Mouse (Mus musculus) kidney, adult 10 weeks (tissue): ENCODE results near the gene Teddm2. TPM values are rescaled to one million over a fixed set of nuclear protein-coding genes. Genes with fewer than 3 reads are reported as not detected.

ENCODE experiments used
- polyA plus RNA-seq: library from polyadenylated mRNA; stranded (reverse); fragments of 350-450 nt; fragmentation: Illumina TruSeq; extraction: RNeasy Lipid Tissue Mini Kit (QIAGEN cat#74804); gene quantifications from one replicate; pipeline ENCODE4 v1.2.3, GENCODE M21; 2014; ENCODE audit warnings: low read depth, low replicate concordance

Gene Teddm2
- polyA plus RNA-seq, result 0.12 TPM

DNA sequence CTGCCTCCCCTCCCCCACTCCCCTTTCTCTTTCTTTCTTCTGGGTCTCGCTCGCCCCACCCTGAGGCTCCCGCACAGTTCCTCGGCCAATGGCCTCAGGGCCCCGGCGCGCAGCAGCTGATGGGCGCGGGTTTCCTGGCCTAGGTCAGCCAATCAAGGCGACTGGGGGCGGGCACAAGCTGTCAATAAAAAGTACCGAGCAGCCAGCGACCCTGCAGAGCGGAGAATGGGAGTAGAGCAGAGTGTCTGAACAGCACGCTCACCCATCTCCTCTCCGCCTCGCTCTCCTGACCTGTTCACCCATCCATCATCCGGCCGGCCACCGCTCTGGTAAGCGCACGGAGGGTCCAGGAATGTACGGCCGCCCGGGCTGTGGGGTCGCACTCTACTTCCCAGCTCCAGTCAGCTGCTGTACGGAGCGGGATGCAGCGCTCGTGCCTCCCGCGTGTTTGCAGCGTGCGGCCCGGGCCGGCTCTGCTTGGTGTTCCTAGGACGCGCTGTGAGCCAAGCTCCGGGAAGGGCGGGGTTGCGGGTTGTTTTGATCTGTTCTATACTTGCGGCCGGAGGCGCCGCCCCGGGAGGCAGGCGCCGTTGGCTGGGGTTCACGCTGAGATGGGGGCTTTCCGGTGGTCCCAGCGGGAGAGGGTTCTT, at the start of gene Teddm2, which contains the start of gene Glul:
Gene Teddm2 (minus strand): TSS at position 498 of the 650 bp plus-strand sequence.
Gene Glul (plus strand): TSS at position 214 of the 650 bp plus-strand sequence.

DNA sequence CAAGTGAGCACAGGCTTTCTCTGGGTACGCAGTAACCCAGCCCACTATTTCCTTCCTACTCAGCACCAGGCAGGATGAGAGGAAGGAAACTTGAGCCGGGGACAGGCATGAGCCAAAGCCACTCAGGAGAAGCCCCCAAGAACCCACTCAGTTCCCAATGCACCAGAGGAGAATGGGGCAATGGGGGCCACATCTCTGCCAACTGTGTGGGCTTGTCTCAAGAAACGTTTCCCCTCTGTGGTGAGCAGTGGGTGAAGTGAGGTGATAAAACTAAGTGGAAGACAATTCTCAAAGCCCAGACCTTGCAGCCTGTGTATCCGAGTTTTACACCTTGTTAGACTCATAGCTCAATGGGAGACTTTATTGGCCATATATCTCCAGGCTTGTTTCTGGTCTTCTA, 8.6 kb downstream of the Teddm2 start, which contains the start of gene Teddm1a:
Gene Teddm1a (plus strand): TSS at position 301 of the 400 bp plus-strand sequence.

DNA sequence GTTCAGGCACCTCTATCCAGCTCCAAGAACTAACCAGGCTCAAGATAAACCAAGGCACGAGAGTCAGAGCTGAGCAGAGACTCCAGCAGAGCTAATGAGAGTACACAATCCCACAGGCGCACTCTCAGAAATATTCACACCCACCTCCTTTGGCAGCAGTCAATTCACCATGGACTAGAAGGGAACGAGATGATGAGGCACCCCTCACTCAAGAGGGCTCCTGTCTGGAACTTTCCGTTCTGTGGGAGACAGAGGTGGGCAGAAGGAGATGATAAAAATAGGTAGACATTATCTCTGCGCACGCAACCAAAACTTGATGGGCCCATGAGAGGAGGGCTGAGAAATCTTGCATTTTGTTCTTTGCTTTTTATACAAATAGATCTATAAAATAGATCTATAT, 26.0 kb downstream of the Teddm2 start, which contains the start of gene Teddm1b:
Gene Teddm1b (plus strand): TSS at position 301 of the 400 bp plus-strand sequence.

DNA sequence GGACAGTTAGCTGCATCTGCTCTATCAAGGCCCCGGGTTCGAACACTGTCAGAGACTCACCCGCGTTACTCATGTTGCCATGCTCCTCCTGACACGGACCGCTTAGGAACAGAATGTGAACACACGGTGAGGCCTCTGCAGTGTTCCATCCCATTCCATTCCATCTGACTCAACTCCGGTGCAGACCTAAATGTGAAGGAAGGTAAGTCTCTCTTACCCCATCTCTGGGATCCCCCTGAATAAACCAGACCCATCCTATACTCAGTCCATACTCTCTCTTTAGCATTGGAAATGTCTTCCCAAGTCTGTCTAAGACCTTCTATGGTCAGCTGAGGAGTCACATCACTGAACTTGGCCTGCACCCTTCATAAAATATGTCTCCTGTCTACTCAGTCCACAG, 56.0 kb downstream of the Teddm2 start, which contains the start of gene Rgsl1:
Gene Rgsl1 (minus strand): TSS at position 101 of the 400 bp plus-strand sequence.

Other genes starting within 250 kb of the Teddm2 start
- gene Rgs8, start 247.2 kb downstream of the Teddm2 start, polyA plus RNA-seq, result not detected
- not detected for gene Rgs16, start 159.9 kb downstream of the Teddm2 start, polyA plus RNA-seq
- gene Rnasel, start 150.8 kb downstream of the Teddm2 start, polyA plus RNA-seq, result 11.0 TPM
- gene Rgsl1, start 56.1 kb downstream of the Teddm2 start, polyA plus RNA-seq, result not detected
- not detected for gene Teddm1b, start 25.9 kb downstream of the Teddm2 start, polyA plus RNA-seq
- not detected for gene Teddm1a, start 8.5 kb downstream of the Teddm2 start, polyA plus RNA-seq
- 390 TPM for gene Glul, start 284 bp downstream of the Teddm2 start, polyA plus RNA-seq